Mouse (Mus musculus) right cerebral cortex, postnatal 14 days (tissue): ENCODE results near the gene Trpm3.

Source experiments
- DNase-seq: peaks from one replicate; pipeline ENCODE4 v3.0.0; 2022

The Trpm3 gene

DNA sequence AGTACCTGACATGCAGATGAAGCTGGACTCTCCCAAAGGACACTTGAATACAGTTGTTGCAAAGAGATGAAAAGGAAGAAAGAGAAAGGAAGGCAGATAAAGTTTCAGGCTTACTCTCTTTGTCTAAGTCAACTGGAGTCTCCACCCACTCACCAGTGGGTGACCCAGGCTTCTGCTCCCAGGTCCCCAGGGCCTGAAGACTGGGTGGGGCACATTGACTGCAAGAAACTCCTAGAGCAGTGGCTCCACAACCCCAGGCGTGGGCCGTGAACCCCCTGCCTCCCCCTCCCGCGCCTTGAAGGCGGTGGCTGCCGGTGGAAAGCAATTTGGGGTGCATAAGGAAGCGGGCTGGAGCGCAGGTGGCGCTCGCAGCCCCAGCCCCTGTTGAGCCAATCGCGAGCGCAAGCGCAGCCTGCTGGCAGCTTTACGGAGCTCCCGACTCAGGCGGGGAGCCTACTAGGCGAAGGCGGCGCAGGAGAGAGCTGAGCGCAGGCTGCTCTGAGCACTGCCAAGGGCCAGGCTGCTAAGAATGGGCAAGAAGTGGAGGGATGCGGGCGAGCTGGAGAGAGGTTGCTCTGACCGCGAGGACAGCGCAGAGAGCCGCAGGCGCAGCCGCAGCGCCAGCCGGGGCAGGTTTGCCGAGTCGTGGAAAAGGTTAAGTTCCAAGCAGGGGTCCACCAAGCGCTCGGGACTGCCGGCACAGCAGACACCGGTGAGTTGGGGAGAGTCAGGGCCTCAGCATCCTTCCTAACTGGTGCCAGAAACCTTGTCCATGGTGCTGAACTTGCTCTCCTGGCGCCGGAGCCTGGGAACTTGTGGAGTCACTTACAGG lies at the start of gene Trpm3:
Trpm3 (plus strand) TSS at position 457 of the 832 bp plus-strand sequence.
- DNase-seq: peak; percentile 68

GRCm38 (mm10) chr19:22100582-22100981 lies 38.3 kb upstream of the Trpm3 start:
- DNase-seq: no peak

- no peak for DNase-seq
Observed at GRCm38 (mm10) chr19:22103865-22104264, 35.0 kb upstream of the Trpm3 start.

GRCm38 (mm10) chr19:22104848-22105484 lies 33.9 kb upstream of the Trpm3 start:
- DNase-seq: no peak

DNA sequence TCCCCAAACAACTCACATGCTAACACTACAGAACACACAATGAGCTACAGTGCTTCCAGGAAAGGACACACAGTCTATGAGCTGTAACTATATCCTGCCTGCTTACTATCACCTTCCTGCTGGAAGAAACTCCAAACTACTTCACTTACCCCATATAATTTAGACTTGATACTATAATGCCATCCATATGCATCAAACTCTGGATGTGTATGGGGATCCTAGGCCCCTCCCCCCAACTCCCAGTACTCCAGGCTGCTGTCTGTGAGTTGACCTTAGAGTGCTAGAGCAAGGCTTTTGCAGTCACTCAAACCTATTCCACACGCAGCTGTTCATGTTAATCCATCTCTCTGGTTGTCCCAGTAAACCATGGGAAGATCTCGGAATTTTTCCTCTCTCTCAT lies 33.2 kb upstream of the Trpm3 start:
- DNase-seq: no peak

- no peak for DNase-seq
Observed at GRCm38 (mm10) chr19:22108893-22109463, 29.9 kb upstream of the Trpm3 start.

DNA sequence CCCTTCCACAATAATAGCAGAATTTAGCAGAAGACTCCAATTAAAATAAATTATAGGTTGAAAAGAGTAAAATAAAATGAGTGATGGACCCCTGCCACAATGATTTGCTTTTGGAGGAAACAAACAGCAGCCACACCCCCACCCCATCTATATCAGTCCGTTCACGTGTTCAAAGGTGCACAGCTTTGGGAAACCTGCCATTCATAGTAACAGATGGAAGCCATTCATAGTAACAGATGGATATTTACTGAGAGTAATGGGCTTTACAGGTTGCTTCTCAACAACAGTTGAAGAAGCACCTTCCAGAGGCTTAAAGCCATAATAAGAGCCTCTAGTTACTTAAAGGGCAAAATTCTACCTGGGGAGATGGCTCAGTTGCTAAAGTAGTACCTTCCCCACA lies 17.9 kb upstream of the Trpm3 start:
- DNase-seq: no peak

GRCm38 (mm10) chr19:22121631-22122030 lies 17.2 kb upstream of the Trpm3 start:
- no peak for DNase-seq

DNA sequence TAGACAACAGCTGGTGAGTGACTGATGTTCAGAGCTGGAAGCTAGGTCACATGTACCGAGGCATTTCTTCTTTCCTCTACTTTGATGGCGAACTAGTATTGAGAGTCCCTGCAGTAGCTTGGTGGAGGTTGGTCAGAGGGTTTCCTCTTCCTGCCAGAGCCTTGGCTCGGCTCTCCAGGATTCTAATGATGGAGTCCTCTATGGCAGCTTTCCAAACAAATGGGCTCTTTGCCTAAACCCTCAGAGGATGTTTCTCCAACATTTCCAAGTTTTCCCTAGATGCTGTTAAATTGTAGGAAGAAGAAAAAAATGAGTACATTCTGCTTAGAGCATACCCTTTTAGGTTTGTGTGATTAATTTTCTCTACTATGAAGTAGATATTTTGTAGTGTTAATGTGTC lies 6.2 kb upstream of the Trpm3 start:
- DNase-seq: no peak

DNA sequence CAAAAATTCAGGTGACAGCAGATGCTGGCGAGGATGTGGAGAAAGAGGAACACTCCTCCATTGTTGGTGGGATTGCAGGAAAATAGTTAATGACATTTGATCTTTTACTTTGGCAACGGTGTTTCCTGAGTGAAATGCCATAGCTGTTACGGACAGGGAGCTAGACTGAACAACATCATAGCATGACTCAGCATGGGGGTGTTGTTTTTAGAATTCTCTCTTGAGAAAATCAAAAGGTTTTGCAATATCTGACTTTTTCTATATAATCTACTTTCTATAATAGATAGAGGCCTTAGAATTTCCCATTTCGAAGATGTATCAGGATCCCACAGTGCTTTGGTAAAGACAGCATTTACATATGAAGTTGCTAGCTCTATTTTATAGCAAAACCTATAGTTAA lies 39.7 kb downstream of the Trpm3 start:
- DNase-seq: no peak

DNA sequence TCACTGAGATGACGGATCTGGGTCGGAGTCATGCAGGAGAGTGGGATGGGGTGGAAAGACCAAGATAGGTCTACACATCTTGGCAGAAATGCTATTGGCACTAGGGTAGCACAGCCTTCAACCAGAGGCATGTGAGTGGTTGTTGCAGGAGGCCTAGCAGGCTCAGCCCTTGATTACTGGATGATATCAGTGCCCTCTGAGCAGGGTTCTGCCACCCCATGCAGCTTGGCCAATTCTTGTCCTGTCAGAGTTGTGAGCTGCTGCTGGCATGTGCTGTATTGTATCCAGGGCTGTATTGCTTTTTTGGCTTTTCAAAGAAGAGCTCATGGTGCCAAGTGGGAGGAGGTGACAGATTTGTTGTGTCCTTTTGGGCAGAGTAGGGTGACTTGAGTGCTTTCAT lies 40.2 kb downstream of the Trpm3 start:
- no peak for DNase-seq

DNA sequence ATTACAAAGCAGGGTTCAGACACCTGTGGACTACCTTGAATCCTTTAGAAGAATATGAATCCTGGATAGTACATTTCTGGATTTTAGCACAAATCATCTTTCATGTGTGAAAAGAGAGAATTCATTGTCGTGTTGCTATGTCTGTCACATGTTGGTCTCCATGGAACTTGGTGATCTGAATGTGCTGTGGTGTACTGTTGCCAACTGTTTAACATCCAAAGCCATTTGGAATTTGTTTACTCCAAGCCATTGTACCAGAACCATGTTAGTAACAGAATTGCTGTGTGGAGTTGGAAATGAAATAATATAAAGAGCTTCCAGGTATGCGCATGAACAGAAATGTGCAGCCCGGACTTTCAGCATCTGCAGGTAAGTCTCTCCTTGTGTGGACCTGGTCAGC lies 41.3 kb downstream of the Trpm3 start:
- DNase-seq: no peak

DNA sequence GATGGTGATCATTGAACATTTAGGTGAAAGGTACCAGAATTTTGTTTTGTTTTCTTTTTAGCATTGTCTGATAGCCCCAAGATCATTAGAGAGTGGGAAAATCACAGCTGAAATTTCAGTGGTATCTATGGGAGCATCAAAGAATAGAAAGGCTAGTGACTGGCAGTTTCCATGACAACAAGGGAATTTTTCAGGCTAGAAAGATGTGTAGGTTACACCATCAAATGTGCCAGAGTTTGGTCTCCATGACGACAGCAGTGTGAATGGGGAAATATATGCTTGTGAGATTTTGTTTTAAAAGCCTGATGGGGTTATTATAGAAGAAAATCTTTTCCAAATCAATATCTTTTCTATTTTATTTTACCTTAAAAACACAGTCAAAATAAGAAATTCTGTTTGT lies 50.9 kb downstream of the Trpm3 start:
- peak; percentile 22 for DNase-seq

GRCm38 (mm10) chr19:22222520-22222919 lies 83.7 kb downstream of the Trpm3 start:
- DNase-seq: no peak

- no peak for DNase-seq
Observed at GRCm38 (mm10) chr19:22234187-22234586, 95.3 kb downstream of the Trpm3 start.

DNA sequence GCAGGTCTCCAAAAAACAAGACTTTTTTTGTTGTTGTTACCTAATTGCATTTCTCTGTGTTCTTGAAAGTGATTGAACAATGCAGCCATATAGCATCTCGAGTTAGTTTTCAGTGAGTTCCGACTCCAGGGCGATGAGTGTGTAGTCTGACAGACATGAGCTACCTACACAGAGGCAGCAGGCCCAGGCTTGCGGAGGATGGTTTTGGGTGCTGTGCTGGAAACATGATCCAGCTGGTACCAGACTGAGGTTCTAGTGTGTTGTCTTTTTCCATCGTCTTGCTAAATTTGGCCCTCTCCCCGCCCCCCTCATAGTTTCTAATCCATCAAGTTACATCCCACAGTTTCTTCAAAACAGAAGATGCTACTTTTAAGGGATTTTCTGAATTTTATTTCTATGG lies 110.2 kb downstream of the Trpm3 start:
- peak; percentile 14 for DNase-seq

DNA sequence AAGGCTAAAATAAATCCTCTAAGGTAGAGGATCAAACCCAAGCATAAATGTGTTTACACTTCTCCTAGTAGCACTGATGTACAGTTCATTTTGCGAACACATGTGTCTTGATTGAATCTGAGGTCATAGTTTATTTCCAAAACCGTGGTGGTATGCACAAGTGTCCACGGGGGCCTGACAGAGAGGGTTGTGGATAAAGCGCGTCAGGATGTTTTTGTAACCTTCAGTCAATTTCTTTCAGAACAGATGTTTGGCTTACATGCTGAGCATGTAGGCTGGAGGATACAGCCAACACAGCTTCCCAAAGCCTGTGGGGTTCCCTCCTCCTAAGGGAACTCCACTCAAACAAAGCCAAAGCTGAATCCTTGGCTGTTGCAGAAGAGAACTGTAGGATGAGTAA lies 134.1 kb downstream of the Trpm3 start:
- no peak for DNase-seq

DNA sequence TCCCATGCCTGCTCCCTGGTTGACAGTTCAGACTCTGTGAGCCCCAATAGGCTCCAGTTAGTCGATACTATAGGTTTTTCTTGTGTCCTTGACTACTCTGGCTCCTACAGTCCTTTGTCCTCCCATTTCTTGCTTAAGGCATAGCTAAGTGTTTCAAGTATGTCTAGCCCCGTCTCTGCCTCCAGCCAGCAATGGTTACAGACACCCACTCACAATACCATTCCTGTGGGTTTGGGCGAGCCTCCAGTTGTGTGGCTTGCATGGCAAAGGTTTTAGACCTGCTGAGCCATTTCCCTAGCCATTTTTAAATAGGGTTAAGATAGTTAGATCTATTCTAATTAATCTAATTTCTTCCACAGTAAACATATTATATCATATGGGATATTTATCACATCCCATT lies 145.8 kb downstream of the Trpm3 start:
- no peak for DNase-seq

DNA sequence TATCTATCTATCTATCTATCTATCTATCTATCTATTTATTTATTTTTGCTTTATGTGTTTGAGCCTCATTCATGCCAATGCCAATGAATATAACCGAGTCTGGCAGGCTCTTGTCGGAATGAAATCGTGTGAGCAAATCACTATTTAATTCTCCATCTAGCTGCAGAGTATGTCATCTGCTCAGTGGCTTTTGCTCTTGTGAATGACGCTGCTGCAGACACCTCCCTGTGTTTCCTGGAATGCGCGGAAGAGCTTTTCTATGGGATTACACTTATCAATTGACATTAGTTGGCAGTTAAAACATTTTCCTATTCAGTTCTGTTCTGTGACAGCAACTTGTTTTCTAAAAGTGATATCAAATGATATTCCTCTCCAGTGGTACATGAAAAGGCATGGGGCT lies 153.8 kb downstream of the Trpm3 start:
- DNase-seq: no peak

GRCm38 (mm10) chr19:22300906-22301305 lies 162.1 kb downstream of the Trpm3 start:
- peak; percentile 9 for DNase-seq

- DNase-seq: peak; percentile 12
Observed at GRCm38 (mm10) chr19:22303021-22303951, 164.4 kb downstream of the Trpm3 start.

- peak; percentile 96 for DNase-seq
Observed at GRCm38 (mm10) chr19:22303952-22304655, 165.3 kb downstream of the Trpm3 start.
